Comparison of ENCODE assay signal across 17 mouse cellular contexts in genomic region chr9:120741521-120741920, GRCm38 (mm10).
DNase-seq lines count a peak whose midpoint lies in the region; TF ChIP-seq lines count a peak whose summit lies in the region.
"Had no signal": no experiment of that assay in that cellular context is flagged by ENCODE, and none has a peak within 500 bp of the region (broad histone marks: within the 10 kb centered on the region; RNA-seq: fewer than 3 reads in every experiment).

No protein-coding gene starts in this region.

- peak; percentile 59 to 73 for DNase-seq in adrenal gland, adult (ENCODE audit: inconsistent age in 2 of 2, low spot score in 1 of 2)
- DNase-seq in adrenal gland, adult 18-20 months (ENCODE audit: low spot score in 2 of 2), result no peak
- DNase-seq in lung, postnatal 36 days, result peak; percentile 21
- no peak for DNase-seq in lung, postnatal 4 days
- peak; percentile 19 for DNase-seq in adipocyte (ENCODE audit: low spot score)
- DNase-seq in brain, embryonic 14.5 days (ENCODE audit: low read depth), result peak; percentile 34
- no peak for DNase-seq in frontal cortex, postnatal 10 days (ENCODE audit: low spot score in 2 of 2)
- DNase-seq in kidney, adult 8-10 months, result no peak
- DNase-seq: cerebellum, adult 18-20 months; cerebellum, adult 9-11 months; cerebellum, postnatal 36 days; forebrain, postnatal 0 days; gastrocnemius, adult 2 months; gastrocnemius, postnatal 25 days; heart, postnatal 10 days; heart, postnatal 4 days; kidney, adult 18-20 months had no signal

- no peak for TF ChIP-seq POLR2A in brain, embryonic 14.5 days (IDR thresholded peaks at IDR 0.05; ENCODE audit: borderline replicate concordance, extremely low read depth, insufficient read depth, insufficient read length, poor library complexity, severe bottlenecking)

- TF ChIP-seq CTCF in brain, embryonic 14.5 days (IDR thresholded peaks at IDR 0.05; ENCODE audit: borderline replicate concordance, extremely low read depth, insufficient read depth, insufficient read length), result no peak

Comparison
In these comparisons a context has a peak if more than half of its experiments do, and no peak if none do; other contexts are left out.
1. DNase-seq: peak in adrenal gland, adult (2 of 2), lung, postnatal 36 days (single experiment), adipocyte (single experiment) and brain, embryonic 14.5 days (single experiment); none in adrenal gland, adult 18-20 months (0 of 2), lung, postnatal 4 days (0 of 2), frontal cortex, postnatal 10 days (0 of 2) and kidney, adult 8-10 months (0 of 2).